In genomic region chr10:68723568-68724360, GRCm38 (mm10) we compare ENCODE assay signal across 8 mouse cellular contexts. TPM values are rescaled to one million over a fixed set of nuclear protein-coding genes. Genes with fewer than 3 reads are reported as not detected.
DNase-seq lines count a peak whose midpoint lies in the region; ATAC-seq lines count a peak whose summit lies in the region.

Gene Tmem26 (plus strand): TSS chr10:68723646.

- peak; percentile 79 for ATAC-seq in embryonic facial prominence, embryonic 11.5 days (replicated peaks; ENCODE audit: insufficient number of reproducible peaks, low FRiP score, low TSS enrichment, low read depth)
- 0 out of 2 replicates have a peak, but pooled peaks have one; percentile 18 for ATAC-seq in heart, embryonic 16.5 days (replicated peaks; ENCODE audit: extremely low read depth, insufficient read depth, low FRiP score)
- peak; percentile 76 for ATAC-seq in megakaryocyte progenitor cell, adult 5-6 weeks (replicated peaks; ENCODE audit: poor library complexity)

- H3K4me1 ChIP-seq in embryonic facial prominence, embryonic 11.5 days (ENCODE audit: control insufficient read depth, insufficient read depth, low read length): no peaks in the 10 kb centered on the region
- peaks cover 9% of the 10 kb centered on the region for H3K4me1 ChIP-seq in heart, embryonic 16.5 days (ENCODE audit: control insufficient read depth, insufficient read depth, low read length)

- WGBS in embryonic facial prominence, embryonic 11.5 days: under 1% methylated on average over 32 of the region's 32 CpGs
- WGBS in heart, embryonic 16.5 days: 2% methylated on average over 32 of the region's 32 CpGs

- DNase-seq in kidney, adult 18-20 months: peak; percentile 53
- no peak for DNase-seq in kidney, adult 11 months
- peak; percentile 70 for DNase-seq in embryonic facial prominence, embryonic 11.5 days (ENCODE audit: low spot score)
- peak; percentile 62 for DNase-seq in kidney, postnatal 14 days
- DNase-seq in spleen, postnatal 4 days (ENCODE audit: low spot score in 2 of 2): peak; percentile 18 to 65
- no peak for DNase-seq in layer of hippocampus, adult 18-20 months (ENCODE audit: low spot score in 2 of 2)

- H3K27me3 ChIP-seq in embryonic facial prominence, embryonic 11.5 days (ENCODE audit: control insufficient read depth, insufficient read depth, low read length): no peaks in the 10 kb centered on the region
- H3K27me3 ChIP-seq in heart, embryonic 16.5 days (ENCODE audit: control insufficient read depth, insufficient read depth, low read length): peaks cover 10% of the 10 kb centered on the region

- H3K27ac ChIP-seq in embryonic facial prominence, embryonic 11.5 days (replicated peaks; ENCODE audit: low read depth, low read length): no peak within 1 kb of the TSS
- H3K27ac ChIP-seq in heart, embryonic 16.5 days (ENCODE audit: low read length): no peak within 1 kb of the TSS

- peak within 1 kb of the TSS; percentile 55 for H3K4me3 ChIP-seq in embryonic facial prominence, embryonic 11.5 days (ENCODE audit: low read depth, low read length)
- H3K4me3 ChIP-seq in heart, embryonic 16.5 days (ENCODE audit: low read length): peak within 1 kb of the TSS; percentile 59

- peak within 1 kb of the TSS; percentile 54 for H3K4me2 ChIP-seq in embryonic facial prominence, embryonic 11.5 days (ENCODE audit: low read depth, low read length)
- peak within 1 kb of the TSS; percentile 84 for H3K4me2 ChIP-seq in heart, embryonic 16.5 days (ENCODE audit: low read depth, low read length)

- H3K36me3 ChIP-seq in embryonic facial prominence, embryonic 11.5 days (replicated peaks; ENCODE audit: control insufficient read depth, insufficient read depth, low read depth, low read length): no peaks in the 10 kb centered on the region
- H3K36me3 ChIP-seq in heart, embryonic 16.5 days (ENCODE audit: control insufficient read depth, insufficient read depth): no peaks in the 10 kb centered on the region

- H3K9ac ChIP-seq in embryonic facial prominence, embryonic 11.5 days (replicated peaks; ENCODE audit: low read length): peak within 1 kb of the TSS; percentile 67
- H3K9ac ChIP-seq in heart, embryonic 16.5 days (ENCODE audit: low read length): peak within 1 kb of the TSS; percentile 63

- no peaks in the 10 kb centered on the region for H3K9me3 ChIP-seq in embryonic facial prominence, embryonic 11.5 days (replicated peaks; ENCODE audit: control insufficient read depth, low read length)
- H3K9me3 ChIP-seq in heart, embryonic 16.5 days (replicated peaks; ENCODE audit: control insufficient read depth, low read length): no peaks in the 10 kb centered on the region

RNA-seq across cellular contexts. Expression of gene Tmem26, which starts in this region (rescaled TPM):
- polyA plus RNA-seq in embryonic facial prominence, embryonic 11.5 days (2014; fragmentation: Nextera tagmentation; extraction: Ambion mirVana): 28.6 and 30.7 TPM in 2 replicates
- polyA plus RNA-seq in heart, embryonic 16.5 days (2015; fragmentation: Nextera tagmentation; extraction: Ambion mirVana): 2.8 and 3.5 TPM in 2 replicates
- 2.1 and 2.4 TPM in 2 replicates for total RNA-seq in megakaryocyte progenitor cell, adult 5-6 weeks (2015)
- 0.57 and 0.92 TPM in 2 replicates for total RNA-seq in megakaryocyte progenitor cell, adult 5-6 weeks (2017)
- under 1 TPM; 0.18 to 0.40 TPM for total RNA-seq in layer of hippocampus, adult 18-20 months (2021)

Comparison
In these comparisons a context has a peak if more than half of its experiments do, and no peak if none do; other contexts are left out.
1. DNase-seq: peak in kidney, adult 18-20 months (single experiment), embryonic facial prominence, embryonic 11.5 days (single experiment), kidney, postnatal 14 days (single experiment) and spleen, postnatal 4 days (2 of 2); none in kidney, adult 11 months (single experiment) and layer of hippocampus, adult 18-20 months (0 of 2).
2. ATAC-seq: peak in every context shown above with its lines; median percentile 79 in embryonic facial prominence, embryonic 11.5 days; 76 in megakaryocyte progenitor cell, adult 5-6 weeks; 18 in heart, embryonic 16.5 days.